Mouse (Mus musculus) G1E-ER4 (cell line): ENCODE results near the gene Ptcd1. TPM values are rescaled to one million over a fixed set of nuclear protein-coding genes. Genes with fewer than 3 reads are reported as not detected.

Experiments
- GATA1 ChIP-seq: IDR thresholded peaks from one replicate; pipeline ENCODE4 v1.8.0; 2012; ENCODE audit warnings: low read length, inconsistent platforms
- polyA plus RNA-seq: library from polyadenylated mRNA; stranded (reverse); fragments of >175 nt; gene quantifications from 2 replicates; pipeline ENCODE4 v1.2.3, GENCODE M21; 2012

The Ptcd1 gene
- polyA plus RNA-seq, 1 experiment = 19.6 TPM

DNA sequence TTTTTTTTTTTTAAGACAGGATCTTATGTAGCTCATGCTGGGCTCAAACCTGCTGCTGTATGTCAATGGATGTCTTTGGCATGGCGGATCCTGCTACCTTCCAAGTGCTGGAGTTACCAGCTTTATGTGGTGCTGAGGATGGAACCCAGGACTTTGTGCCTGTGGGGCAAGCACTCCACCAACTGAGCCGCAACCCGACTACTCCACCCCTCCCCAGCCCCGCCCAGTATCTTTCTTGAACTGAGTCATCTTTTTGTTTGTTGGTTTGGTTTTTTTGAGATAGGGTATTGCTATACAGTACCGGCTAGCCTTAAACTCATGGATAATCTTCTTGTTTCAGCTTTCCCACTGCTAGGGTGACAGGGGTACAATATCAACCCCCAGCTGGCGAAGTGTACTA is 22.5 kb upstream of the Ptcd1 start:
- no peak for TF ChIP-seq GATA1

DNA sequence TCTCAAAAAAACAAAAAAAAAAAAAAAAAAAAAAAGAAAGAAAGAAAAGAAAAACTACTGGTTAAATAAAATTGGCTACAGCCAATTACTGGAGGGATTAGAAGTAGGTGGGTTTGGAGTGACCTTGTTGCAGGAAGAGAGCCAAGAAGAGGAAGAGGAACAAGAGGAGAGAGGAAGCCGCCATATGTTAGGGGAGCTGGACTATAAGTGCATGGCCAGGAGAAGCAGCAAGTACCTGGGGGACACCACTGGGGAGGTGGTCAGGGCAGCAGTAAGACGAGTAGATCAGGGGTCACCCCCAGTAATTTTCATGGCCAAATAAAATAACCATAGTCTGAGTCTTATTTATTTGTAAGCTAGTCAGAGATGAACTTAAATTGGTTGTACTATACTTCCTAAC is 18.3 kb upstream of the Ptcd1 start:
- TF ChIP-seq GATA1 = no peak

DNA sequence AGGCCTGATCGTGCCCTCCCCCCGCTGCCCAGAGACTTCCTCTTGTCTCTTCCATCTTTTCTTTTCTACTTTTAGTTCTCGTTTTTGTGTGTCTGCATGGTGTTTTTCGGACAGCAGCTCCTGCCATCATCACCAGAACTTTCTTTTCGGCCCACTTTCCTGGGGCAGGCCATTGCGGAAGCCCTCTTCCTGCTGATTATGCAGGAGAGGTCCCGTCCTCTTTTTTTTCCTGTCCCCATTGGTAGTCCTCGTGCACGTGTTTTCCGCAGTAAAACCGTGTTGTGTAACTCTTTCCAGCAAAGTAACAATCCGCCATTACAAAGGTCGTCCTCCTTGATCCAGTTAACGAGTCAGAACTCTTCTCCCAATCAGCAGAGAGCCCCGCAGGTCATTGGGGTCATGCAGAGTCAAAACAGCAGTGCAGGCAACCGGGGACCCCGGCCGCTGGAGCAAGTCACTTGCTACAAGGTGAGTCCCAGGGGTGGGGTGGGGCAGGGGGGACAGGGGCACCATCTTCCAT is 11.6 kb upstream of the Ptcd1 start:
- TF ChIP-seq GATA1 = no peak

DNA sequence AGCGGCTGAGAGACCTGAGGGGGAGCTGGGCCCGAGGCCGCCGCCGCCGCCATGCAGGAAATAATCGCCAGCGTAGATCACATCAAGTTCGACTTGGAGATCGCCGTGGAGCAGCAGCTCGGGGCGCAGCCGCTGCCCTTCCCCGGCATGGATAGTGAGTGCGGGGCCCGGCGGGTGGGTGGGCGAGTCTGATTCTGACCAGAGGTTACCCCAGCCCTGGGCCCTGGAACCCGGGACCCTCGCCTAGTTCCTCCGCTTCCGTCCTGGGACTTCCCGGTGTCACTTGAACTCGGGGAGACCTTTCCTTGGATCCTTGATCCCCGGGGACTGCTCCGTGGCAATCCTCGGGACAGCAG is 376 bp upstream of the Ptcd1 start:
- no peak for TF ChIP-seq GATA1

DNA sequence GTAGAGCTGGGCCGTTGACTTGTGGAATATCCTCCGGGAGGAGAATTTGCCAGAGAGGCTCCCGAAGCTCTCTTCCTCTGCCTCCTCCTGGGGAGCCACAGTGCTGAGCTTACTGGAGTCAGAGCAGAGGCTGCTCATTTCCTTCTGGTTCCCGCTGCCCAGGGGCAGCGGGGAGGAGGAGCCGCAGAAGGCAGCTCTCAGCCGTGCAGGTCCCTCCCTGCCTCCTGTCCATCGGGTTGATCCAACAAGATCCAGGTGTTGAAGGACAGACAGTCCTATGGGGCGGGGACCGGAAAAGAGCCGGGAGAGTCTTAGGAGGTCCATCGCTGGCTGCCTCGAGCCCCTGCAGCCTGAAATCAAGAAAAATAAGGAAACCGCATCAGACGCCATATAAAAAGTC is 1.7 kb downstream of the Ptcd1 start:
- no peak for TF ChIP-seq GATA1

DNA sequence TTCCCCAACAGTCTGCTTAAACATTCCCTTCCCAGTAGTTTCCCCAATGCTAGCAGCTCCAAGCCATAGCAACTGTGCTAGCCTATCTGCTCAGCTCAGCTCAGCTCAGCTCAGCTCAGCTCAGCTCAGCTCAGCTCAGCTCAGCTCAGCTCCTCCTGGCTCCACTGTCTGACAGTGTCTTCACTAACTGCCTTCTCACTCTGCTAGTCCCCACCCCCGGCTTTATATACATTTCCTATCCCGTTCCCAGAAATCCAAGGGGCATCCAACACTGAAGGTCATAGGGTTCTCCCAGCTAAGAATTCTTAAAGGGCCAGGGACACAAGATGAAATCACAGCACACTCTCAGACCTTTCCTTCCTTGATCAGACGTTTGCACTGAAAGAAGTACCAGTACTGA is 2.2 kb downstream of the Ptcd1 start:
- TF ChIP-seq GATA1 = no peak

DNA sequence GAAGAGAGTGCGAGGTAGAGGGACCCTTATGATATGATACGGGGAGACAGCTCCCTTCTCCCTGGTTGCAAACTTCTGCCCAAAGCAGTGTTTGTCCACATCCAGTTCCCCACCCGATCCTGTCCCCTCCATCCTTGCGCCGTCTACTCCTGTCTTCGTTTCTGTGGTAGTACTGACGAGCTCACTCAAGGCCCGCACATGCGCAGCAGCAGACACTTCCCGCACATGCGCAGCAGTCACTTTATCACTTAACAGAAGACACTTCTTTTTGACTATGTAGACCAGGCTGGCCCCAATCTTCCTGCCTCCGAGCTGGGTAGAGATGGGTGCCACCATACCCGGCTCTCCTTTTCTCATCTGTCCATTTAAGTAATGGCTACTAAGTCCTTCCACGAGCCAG is 5.5 kb downstream of the Ptcd1 start:
- no peak for TF ChIP-seq GATA1

DNA sequence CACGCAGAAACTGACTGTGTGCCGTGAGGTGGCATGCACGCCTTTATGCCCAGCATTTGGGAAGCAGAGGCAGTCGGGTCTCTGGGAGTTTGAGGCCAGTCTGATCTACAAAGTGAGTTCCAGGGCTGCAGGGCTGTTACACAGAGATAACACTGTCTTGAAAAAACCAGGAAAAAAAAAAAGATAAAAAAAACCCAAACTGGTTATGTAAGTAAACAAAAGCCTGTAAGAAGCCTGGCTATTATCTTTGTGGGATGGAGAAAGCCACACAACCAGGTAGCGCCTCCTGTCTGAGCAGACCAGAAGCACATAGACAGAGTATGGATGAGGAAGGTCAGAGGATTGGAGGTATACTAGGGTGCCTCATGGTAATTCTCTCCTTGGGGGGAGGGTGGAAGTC is 14.2 kb downstream of the Ptcd1 start:
- no peak for TF ChIP-seq GATA1

DNA sequence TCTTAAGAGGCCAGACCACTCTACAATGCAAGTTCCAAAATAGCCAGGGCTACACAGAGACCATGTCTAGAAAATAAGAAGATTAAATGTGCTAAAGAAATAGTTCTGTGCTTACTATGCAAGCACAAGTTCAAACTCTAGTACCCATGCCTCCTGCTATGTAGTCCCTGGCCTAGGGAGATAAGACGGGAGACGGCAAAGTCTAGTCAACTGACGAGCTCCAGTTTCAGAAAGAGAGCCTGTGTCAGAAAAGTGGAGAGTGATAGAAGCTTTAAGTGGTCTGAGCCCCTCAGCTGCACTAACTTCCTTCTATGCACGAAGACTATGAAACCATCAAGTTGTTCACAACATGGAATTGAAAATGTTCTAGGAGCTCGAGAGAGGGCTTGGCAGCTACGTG is 17.6 kb downstream of the Ptcd1 start:
- no peak for TF ChIP-seq GATA1

DNA sequence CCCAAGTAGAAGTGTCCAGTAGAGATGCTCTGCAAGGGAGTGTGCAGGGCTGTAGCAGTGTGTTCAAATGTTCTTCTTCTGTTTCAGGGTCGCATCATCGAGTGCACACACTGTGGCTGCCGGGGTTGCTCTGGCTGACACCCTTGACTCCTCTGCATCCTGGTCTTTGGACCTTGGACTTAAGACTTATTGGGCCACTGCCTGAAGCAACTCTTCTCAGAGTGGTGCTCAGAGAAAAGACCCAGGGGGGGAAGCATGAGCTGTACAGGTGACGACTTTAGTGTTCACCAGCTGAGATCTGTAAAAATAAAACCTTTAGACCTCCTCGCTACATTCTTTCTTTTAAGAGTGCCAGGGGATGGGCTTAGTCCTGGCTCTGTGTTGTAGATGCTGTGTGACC is 19.2 kb downstream of the Ptcd1 start:
- no peak for TF ChIP-seq GATA1

DNA sequence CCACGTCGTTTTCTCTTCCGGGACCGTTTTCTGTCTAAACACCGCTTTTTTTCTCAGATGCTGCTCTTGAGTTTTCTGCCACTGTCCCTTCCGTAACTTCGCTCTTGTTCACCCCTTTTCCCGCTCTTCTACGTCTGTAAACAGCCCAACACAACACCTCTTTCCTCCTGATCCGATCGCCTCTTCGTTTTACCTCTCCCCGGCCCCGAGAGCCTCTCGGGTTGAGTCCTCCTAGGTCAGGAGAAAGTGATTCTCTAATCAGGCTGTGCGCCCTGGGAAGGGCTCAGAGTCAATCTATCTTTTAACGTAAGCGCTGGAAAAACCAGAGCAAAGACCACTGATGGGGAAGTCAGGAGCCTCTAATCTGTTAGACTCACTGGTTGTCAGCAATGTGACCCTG is 26.3 kb downstream of the Ptcd1 start:
- TF ChIP-seq GATA1 = no peak

DNA sequence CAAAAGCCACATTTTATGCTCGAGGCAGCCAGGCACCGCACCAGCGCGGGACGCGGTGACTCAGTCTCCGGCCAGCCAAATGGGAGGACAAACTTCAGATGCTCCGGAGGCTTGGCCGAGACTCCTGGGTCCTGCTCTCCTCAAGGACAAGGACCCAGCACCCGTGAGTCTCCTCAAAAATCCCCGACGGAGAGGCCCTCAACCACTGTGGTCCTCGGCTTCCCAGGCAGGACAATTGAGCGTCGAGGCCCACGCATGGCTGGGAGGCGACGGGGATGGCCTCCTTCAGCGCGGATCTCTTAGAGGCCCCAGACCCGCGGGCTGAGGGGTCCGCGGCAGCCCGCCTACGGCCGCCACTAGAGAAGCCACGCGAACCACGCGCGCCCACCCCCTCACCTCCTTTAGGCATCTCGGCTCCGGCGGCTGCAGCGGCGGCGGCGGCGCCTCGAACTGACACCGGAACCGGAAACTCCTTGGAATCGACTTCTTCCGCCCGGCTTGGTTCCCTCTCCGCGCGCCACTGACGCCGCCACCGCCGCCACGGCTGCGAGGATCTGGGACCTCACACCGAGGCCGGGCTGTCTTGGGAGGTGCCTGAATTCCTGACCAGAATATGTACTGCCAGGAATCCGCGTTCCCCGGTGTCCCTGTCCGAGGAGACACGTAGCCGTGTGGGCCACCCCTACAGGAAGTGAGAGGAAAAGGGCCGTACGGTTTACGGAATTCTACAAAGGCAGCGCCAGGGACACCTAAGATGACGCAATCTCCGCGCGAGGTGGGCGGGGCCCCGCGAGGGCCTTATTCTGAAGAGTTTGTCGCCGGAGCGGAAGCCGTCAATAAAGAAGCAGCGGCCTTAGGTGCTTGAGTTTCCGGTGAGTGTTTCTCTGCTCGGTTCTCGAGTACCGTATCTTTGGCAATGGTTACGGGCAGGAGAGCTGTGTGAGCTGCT is 27.1 kb downstream of the Ptcd1 start, which contains the start of the genes Pdap1 and Bud31:
TSS of gene Pdap1 (minus strand) at position 668 of the 949 bp plus-strand sequence.
TSS of gene Bud31 (plus strand) at position 792 of the 949 bp plus-strand sequence.
- TF ChIP-seq GATA1 = no peak

DNA sequence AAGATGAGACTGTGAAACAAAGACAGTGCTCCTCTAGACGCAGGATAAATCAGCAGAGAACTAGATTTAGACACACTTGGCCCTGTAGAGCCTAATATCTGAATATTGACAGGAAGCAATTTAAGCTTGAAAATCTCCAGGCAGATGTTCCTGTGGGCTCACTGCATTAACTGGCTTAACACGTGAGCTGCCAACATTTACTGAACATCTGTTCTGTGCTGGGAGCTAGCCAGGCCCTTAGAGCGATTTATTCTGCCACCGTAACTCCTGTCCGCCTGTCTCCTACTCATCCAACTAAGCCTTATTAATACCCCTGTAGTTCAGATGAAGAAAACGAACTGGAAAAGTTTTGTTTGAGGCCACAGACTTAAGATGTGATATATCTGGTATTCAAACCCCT is 28.1 kb downstream of the Ptcd1 start:
- no peak for TF ChIP-seq GATA1

DNA sequence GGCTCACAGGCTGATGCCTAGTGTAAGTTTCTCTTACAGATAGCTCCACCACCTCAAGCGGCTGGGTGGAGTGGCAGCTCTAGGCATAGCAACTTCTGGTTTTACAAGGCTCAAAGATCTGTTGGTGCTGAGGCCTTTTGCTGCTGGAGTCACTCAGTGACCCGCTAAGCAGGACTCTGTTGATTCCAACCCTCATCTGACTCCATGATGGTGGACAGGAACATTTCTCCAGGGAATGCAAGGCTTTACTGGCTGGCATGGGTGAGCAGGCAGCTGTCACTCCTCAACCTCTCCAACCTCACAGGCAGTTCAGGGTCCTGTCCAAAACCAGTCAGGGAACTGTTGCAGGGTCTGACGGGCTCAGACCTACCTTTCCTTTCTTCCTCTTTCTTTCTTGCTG is 35.9 kb downstream of the Ptcd1 start:
- no peak for TF ChIP-seq GATA1

DNA sequence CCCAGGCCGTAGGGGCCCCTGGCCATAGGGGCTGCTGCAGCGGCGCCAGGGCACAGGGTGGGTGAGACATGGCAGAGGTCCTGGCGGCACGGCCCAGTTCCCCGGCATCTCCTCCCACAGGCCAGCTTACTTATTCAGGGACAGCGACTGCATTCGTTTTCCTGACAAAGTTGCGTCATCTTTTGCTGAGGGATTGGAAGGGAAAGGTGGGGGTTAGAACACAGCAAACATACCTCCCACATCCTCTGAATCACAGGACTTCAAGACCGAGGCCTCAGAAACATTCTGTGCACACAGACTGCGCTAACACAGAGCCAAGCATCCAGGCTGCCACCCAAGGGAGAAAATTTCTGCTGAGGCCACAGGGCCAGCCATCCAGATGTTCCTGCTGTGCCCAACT is 36.7 kb downstream of the Ptcd1 start:
- TF ChIP-seq GATA1 = no peak

DNA sequence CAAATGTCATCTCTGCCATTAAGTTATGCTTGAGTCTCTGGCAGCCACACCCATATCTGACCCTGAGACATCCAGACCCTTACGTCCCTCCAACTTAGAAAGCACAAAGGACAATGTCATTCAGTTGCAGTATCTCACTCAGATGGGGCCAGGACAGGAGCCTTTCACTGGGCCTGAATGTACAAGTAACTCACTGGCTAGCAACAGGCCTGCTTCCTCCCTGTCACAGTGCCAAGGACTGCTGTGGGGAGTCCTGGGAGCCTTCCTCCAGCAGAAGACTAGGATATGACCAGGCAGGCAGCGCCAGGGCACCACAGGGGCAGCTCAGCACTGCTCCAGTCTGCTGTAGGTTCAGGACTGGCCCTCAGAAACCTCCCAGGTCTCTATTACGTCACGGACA is 37.8 kb downstream of the Ptcd1 start:
- TF ChIP-seq GATA1 = no peak

DNA sequence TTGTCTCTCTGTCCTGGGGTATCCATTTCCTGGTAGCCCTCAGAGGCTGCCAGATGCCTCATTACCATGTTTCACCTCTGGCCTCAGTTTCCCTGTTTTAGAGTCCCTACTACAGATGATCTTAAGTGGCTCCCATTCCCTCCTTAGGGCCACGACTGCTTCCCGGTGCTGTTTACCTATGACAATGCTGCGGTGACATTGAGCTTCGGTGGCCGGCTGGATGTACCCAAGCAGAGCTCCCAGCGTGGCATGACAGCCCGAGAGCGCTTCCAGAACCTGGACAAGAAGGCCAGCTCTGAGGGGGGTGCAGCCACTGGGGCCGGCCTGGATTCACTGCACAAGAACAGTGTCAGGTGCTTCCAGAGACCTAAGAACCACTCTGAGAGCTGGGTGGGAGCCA is 40.3 kb downstream of the Ptcd1 start:
- TF ChIP-seq GATA1 = no peak
